Mouse (Mus musculus) E14TG2a.4 (cell line): Measurements from ENCODE around the gene Sdcbp2.

Experiments used
- H3K27me3 ChIP-seq: 2 replicates; pipeline ENCODE4 v1.6.1; 2014; ENCODE audit warnings: low read length, control low read depth; ENCODE audit not compliant: insufficient read depth
- H3K36me3 ChIP-seq: 2 replicates; pipeline ENCODE4 v1.6.1; 2014; ENCODE audit warnings: low read length, control low read depth; ENCODE audit not compliant: insufficient read depth
- H3K4me1 ChIP-seq: replicated peaks from 2 replicates; pipeline ENCODE4 v1.6.1; 2014; ENCODE audit warnings: low read depth, low read length, control low read depth
- H3K4me3 ChIP-seq: replicated peaks from 2 replicates; pipeline ENCODE4 v1.5.1; 2014; ENCODE audit warnings: mild to moderate bottlenecking, low read length
- H3K9me3 ChIP-seq: 2 replicates; pipeline ENCODE4 v1.6.1; 2014; ENCODE audit warnings: low read length, control low read depth
- CTCF ChIP-seq: conservative IDR thresholded peaks from 2 replicates; pipeline ENCODE4 v1.5.1; 2014; ENCODE audit warnings: low read length
- NANOG ChIP-seq: IDR thresholded peaks from 2 replicates; pipeline ENCODE4 v1.6.1; 2014; ENCODE audit warnings: borderline replicate concordance, low read length, mixed read lengths
- POU5F1 ChIP-seq: IDR thresholded peaks from 2 replicates; pipeline ENCODE4 v1.6.1; 2014; ENCODE audit warnings: low read length, borderline replicate concordance

Gene Sdcbp2

GRCm38 (mm10) chr2:151535961-151536617, 36.3 kb upstream of the Sdcbp2 start:
- TF ChIP-seq CTCF (no peak), NANOG (no peak), POU5F1 (no peak)

GRCm38 (mm10) chr2:151536618-151536974, 35.8 kb upstream of the Sdcbp2 start:
- TF ChIP-seq POU5F1 (no peak), CTCF (no peak), NANOG (no peak)
- Histone ChIP-seq H3K4me3 (no peak overlapping the region), H3K4me1 (peaks cover 14% of the 10 kb centered on the region)

More at GRCm38 (mm10) chr2:151535961-151536617, 36.3 kb upstream of the Sdcbp2 start:
- H3K4me1 ChIP-seq: peaks cover 11% of the 10 kb centered on the region
- no peaks in the 10 kb centered on the region for H3K9me3 ChIP-seq
- no peak overlapping the region for H3K4me3 ChIP-seq
- H3K27me3 ChIP-seq: no peaks in the 10 kb centered on the region
- no peaks in the 10 kb centered on the region for H3K36me3 ChIP-seq

DNA sequence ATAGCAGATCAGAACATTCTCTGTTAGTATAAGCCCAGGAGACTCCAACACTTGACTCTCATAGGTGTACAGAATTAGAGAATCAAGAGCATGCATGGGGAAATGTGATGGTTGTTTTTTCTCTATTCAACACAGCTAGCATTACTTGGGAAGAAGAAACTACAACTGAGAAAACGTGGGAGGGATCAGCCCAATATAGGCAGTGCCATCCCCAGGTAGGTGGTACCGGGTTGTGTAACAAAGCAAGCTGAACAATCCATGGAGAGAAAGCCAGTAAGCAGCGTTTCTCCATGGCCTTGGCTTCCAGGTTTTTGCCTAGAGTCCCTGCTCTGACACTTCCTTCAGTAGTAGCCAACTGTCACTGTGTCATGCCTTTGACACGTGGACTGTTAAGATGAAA, 33.8 kb upstream of the Sdcbp2 start:
- Histone ChIP-seq H3K9me3 (no peaks in the 10 kb centered on the region), H3K4me3 (no peak overlapping the region)

More at GRCm38 (mm10) chr2:151536618-151536974, 35.8 kb upstream of the Sdcbp2 start:
- no peaks in the 10 kb centered on the region for H3K9me3 ChIP-seq
- H3K27me3 ChIP-seq: no peaks in the 10 kb centered on the region
- no peaks in the 10 kb centered on the region for H3K36me3 ChIP-seq

GRCm38 (mm10) chr2:151542323-151543062, 29.9 kb upstream of the Sdcbp2 start, which contains the start of gene Fkbp1a:
Gene Fkbp1a, plus strand, starts transcription at chr2:151542483.
- Histone ChIP-seq H3K27me3 (no peaks in the 10 kb centered on the region), H3K4me3 (peak within 1 kb of the TSS; percentile 90), H3K9me3 (no peaks in the 10 kb centered on the region), H3K4me1 (peaks cover 53% of the 10 kb centered on the region), H3K36me3 (peaks cover 39% of the 10 kb centered on the region)
- no peak for TF ChIP-seq POU5F1
- TF ChIP-seq NANOG: no peak
- no peak for TF ChIP-seq CTCF

More for the DNA sequence above, 33.8 kb upstream of the Sdcbp2 start:
- Histone ChIP-seq H3K36me3 (peaks cover under 1% of the 10 kb centered on the region; the same call in 1 of the 2 replicates), H3K4me1 (peaks cover 22% of the 10 kb centered on the region), H3K27me3 (no peaks in the 10 kb centered on the region)
- TF ChIP-seq CTCF (no peak), POU5F1 (no peak), NANOG (no peak)

DNA sequence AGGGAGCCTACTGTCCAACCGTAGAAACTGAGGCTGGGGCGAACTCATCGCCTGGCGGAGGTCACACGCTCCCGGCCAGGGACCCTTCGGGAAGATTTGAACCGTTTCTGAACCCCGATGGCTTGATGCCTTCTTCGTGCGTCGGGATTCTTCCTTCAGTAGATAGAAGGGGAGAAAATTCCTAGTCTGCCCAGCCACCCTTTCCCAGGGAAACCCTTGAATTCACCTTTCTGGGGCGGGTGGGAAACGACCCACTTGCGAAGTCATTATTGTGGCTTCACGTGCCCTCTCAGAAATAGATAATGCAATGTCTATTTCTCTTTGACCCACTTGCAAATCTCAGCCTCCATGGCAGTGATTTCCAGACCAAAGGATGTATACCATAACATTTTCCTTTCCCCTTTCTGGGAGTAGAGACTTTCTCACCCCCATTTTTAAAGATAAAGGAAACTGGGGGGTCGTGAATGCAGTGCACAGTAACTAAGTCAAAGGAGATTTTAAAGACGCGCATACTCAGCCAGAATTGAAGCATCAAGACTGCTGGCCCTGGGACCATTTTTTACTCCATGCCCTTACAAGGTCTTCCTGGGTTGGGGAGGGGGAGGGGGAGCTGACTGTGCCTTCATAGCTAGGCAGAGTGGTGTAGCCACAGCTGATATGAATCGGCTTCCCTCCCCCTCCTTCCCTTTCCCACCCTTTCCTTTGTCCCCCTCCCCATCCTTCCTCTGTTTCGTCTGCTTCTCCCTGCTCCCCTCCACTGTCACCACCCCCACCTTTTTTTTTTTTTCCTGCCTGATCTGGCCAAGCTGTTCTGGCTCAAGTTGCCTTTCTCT, 29.1 kb upstream of the Sdcbp2 start:
- no peak for TF ChIP-seq CTCF
- TF ChIP-seq NANOG: no peak
- TF ChIP-seq POU5F1: no peak
- Histone ChIP-seq H3K4me3 (peak overlapping the region; percentile 90), H3K4me1 (peaks cover 61% of the 10 kb centered on the region), H3K9me3 (no peaks in the 10 kb centered on the region), H3K36me3 (peaks cover 47% of the 10 kb centered on the region), H3K27me3 (no peaks in the 10 kb centered on the region)

GRCm38 (mm10) chr2:151544673-151545072, 27.7 kb upstream of the Sdcbp2 start:
- Histone ChIP-seq H3K9me3 (no peaks in the 10 kb centered on the region), H3K4me1 (peaks cover 74% of the 10 kb centered on the region), H3K36me3 (peaks cover 60% of the 10 kb centered on the region), H3K4me3 (peak overlapping the region; percentile 90; the same call in 1 of the 2 replicates), H3K27me3 (no peaks in the 10 kb centered on the region)
- TF ChIP-seq NANOG (no peak), CTCF (no peak), POU5F1 (no peak)

GRCm38 (mm10) chr2:151546571-151546970, 25.9 kb upstream of the Sdcbp2 start:
- Histone ChIP-seq H3K9me3 (no peaks in the 10 kb centered on the region), H3K36me3 (peaks cover 79% of the 10 kb centered on the region), H3K4me3 (no peak overlapping the region), H3K4me1 (peaks cover 74% of the 10 kb centered on the region), H3K27me3 (no peaks in the 10 kb centered on the region)
- no peak for TF ChIP-seq NANOG
- TF ChIP-seq POU5F1: no peak
- no peak for TF ChIP-seq CTCF
